Mouse (Mus musculus) hindbrain, embryonic 11.5 days (tissue): Measurements from ENCODE around the gene Tpr. TPM values are rescaled to one million over a fixed set of nuclear protein-coding genes. Genes with fewer than 3 reads are reported as not detected.

Experiments
- ATAC-seq: fragments of 200-750 bp; cut with Nextera tagmentation; 2 replicates; pipeline ENCODE4 v1.8.0; 2017; ENCODE audit warnings: mild to moderate bottlenecking, moderate TSS enrichment, moderate library complexity; ENCODE audit not compliant: low FRiP score
- DNase-seq: peaks from one replicate; pipeline ENCODE4 v3.0.0-alpha.2; 2015; ENCODE audit warnings: low spot score
- H3K27ac ChIP-seq: fragments of 300-500 bp; sonication (generic); 2 replicates; pipeline ENCODE4 v1.5.1; 2014; ENCODE audit warnings: mild to moderate bottlenecking, low read depth, low read length
- H3K27me3 ChIP-seq: fragments of 300-500 bp; sonication (generic); 2 replicates; pipeline ENCODE4 v1.6.1; 2014; ENCODE audit warnings: mild to moderate bottlenecking, low read length, moderate library complexity, mixed read lengths; ENCODE audit not compliant: control insufficient read depth, insufficient read depth
- H3K36me3 ChIP-seq: fragments of 300-500 bp; sonication (generic); 2 replicates; pipeline ENCODE4 v1.6.1; 2014; ENCODE audit warnings: mild to moderate bottlenecking, low read length, moderate library complexity, mixed read lengths; ENCODE audit not compliant: control insufficient read depth, insufficient read depth
- H3K4me1 ChIP-seq: fragments of 300-500 bp; sonication (generic); replicated peaks from 2 replicates; pipeline ENCODE4 v1.6.1; 2014; ENCODE audit warnings: low read length, mixed read lengths; ENCODE audit not compliant: control insufficient read depth, insufficient read depth
- H3K4me2 ChIP-seq: fragments of 300-500 bp; sonication (generic); replicated peaks from 2 replicates; pipeline ENCODE4 v1.6.1; 2014; ENCODE audit warnings: mild to moderate bottlenecking, low read depth, low read length
- H3K4me3 ChIP-seq: fragments of 300-500 bp; sonication (generic); 2 replicates; pipeline ENCODE4 v1.5.1; 2014; ENCODE audit warnings: low read depth, low read length
- H3K9ac ChIP-seq: fragments of 300-500 bp; sonication (generic); 2 replicates; pipeline ENCODE4 v1.6.1; 2014; ENCODE audit warnings: low read depth, low read length
- H3K9me3 ChIP-seq: fragments of 300-500 bp; sonication (generic); 2 replicates; pipeline ENCODE4 v1.6.1; 2016; ENCODE audit warnings: low read length; ENCODE audit not compliant: control insufficient read depth
- WGBS: fragments of 180-500 bp; shearing (Covaris S2); extraction: QIAGEN DNeasy Blood & Tissue Kit; methylation state at CpG from one replicate; pipeline ENCODE4 v1.1.7; 2014; 5-methylcytosine and 5-hydroxymethylcytosine counted together
- polyA plus RNA-seq: library from polyadenylated mRNA; unstranded; fragments of >200 nt; fragmentation: Nextera tagmentation; extraction: Ambion mirVana; gene quantifications from 2 replicates; pipeline ENCODE4 v1.2.1, GENCODE M21; 2014

Tpr gene
- polyA plus RNA-seq, 1 experiment from 2014 or later, result 199 TPM

- WGBS, result 87% methylated on average over 3 of the region's 3 CpGs
- H3K27me3 ChIP-seq, result no peaks in the 10 kb centered on the region
- no peaks in the 10 kb centered on the region for H3K9me3 ChIP-seq
- H3K4me3 ChIP-seq, result no peak within 1 kb of the TSS
- H3K4me1 ChIP-seq, result no peaks in the 10 kb centered on the region
- DNase-seq, result no peak
- no peaks in the 10 kb centered on the region for H3K36me3 ChIP-seq
- no peak within 1 kb of the TSS for H3K9ac ChIP-seq
- ATAC-seq, result no peak
- no peak within 1 kb of the TSS for H3K4me2 ChIP-seq
- H3K27ac ChIP-seq, result no peak within 1 kb of the TSS
These were observed 73.5 kb downstream of the Tpr start, which contains the start of gene Prg4 for GRCm38 (mm10) chr1:150466132-150466531. Prg4 (minus strand) TSS chr1:150466165.

GRCm38 (mm10) chr1:150469992-150470391 lies 77.4 kb downstream of the Tpr start:
- H3K9me3 ChIP-seq, result no peaks in the 10 kb centered on the region
- no peak overlapping the region for H3K4me3 ChIP-seq
- no peak for ATAC-seq
- no peak for DNase-seq
- no peaks in the 10 kb centered on the region for H3K4me1 ChIP-seq
- 91% methylated on average over 3 of the region's 3 CpGs for WGBS
- H3K36me3 ChIP-seq, result no peaks in the 10 kb centered on the region
- H3K27ac ChIP-seq, result no peak overlapping the region
- no peaks in the 10 kb centered on the region for H3K27me3 ChIP-seq
- H3K9ac ChIP-seq, result no peak overlapping the region
- H3K4me2 ChIP-seq, result no peak overlapping the region

- H3K9me3 ChIP-seq, result no peaks in the 10 kb centered on the region
- no peak overlapping the region for H3K4me3 ChIP-seq
- ATAC-seq (no peak), DNase-seq (no peak)
- no peak overlapping the region for H3K9ac ChIP-seq
- H3K36me3 ChIP-seq, result no peaks in the 10 kb centered on the region
- H3K4me1 ChIP-seq, result no peaks in the 10 kb centered on the region
- H3K4me2 ChIP-seq, result no peak overlapping the region
- WGBS, result 86% methylated on average over 7 of the region's 7 CpGs
- H3K27ac ChIP-seq, result no peak overlapping the region
- no peaks in the 10 kb centered on the region for H3K27me3 ChIP-seq
These were observed 79.9 kb downstream of the Tpr start for GRCm38 (mm10) chr1:150472525-150472924.

- no peak overlapping the region for H3K4me3 ChIP-seq
- 62% methylated on average over 5 of the region's 5 CpGs for WGBS
- no peaks in the 10 kb centered on the region for H3K9me3 ChIP-seq
- H3K4me1 ChIP-seq, result no peaks in the 10 kb centered on the region
- H3K9ac ChIP-seq, result no peak overlapping the region
- H3K27me3 ChIP-seq, result no peaks in the 10 kb centered on the region
- ATAC-seq (no peak), DNase-seq (peak; percentile 3)
- H3K27ac ChIP-seq, result no peak overlapping the region
- H3K4me2 ChIP-seq, result no peak overlapping the region
- no peaks in the 10 kb centered on the region for H3K36me3 ChIP-seq
These were observed 88.0 kb downstream of the Tpr start for GRCm38 (mm10) chr1:150480674-150481073.

GRCm38 (mm10) chr1:150489148-150489547 lies 96.5 kb downstream of the Tpr start:
- no peak overlapping the region for H3K27ac ChIP-seq
- H3K36me3 ChIP-seq, result no peaks in the 10 kb centered on the region
- no peaks in the 10 kb centered on the region for H3K9me3 ChIP-seq
- 96% methylated on average over 2 of the region's 2 CpGs for WGBS
- H3K4me1 ChIP-seq, result no peaks in the 10 kb centered on the region
- no peak for ATAC-seq
- H3K9ac ChIP-seq, result no peak overlapping the region
- H3K4me2 ChIP-seq, result no peak overlapping the region
- DNase-seq, result no peak
- no peaks in the 10 kb centered on the region for H3K27me3 ChIP-seq
- H3K4me3 ChIP-seq, result no peak overlapping the region

GRCm38 (mm10) chr1:150496626-150497302 lies 104.1 kb downstream of the Tpr start:
- H3K4me3 ChIP-seq, result no peak overlapping the region
- no peak overlapping the region for H3K27ac ChIP-seq
- peaks cover 3% of the 10 kb centered on the region; the same call in 1 of the 2 replicates for H3K9me3 ChIP-seq
- H3K9ac ChIP-seq, result no peak overlapping the region
- H3K36me3 ChIP-seq, result no peaks in the 10 kb centered on the region
- ATAC-seq, result no peak
- no peaks in the 10 kb centered on the region for H3K4me1 ChIP-seq
- 85% methylated on average over 6 of the region's 6 CpGs for WGBS
- no peak overlapping the region for H3K4me2 ChIP-seq
- H3K27me3 ChIP-seq, result no peaks in the 10 kb centered on the region
- no peak for DNase-seq

GRCm38 (mm10) chr1:150497690-150498089 lies 105.1 kb downstream of the Tpr start:
- Histone ChIP-seq H3K9ac (no peak overlapping the region), H3K9me3 (peaks cover 3% of the 10 kb centered on the region; the same call in 1 of the 2 replicates), H3K27me3 (no peaks in the 10 kb centered on the region), H3K36me3 (no peaks in the 10 kb centered on the region), H3K4me2 (no peak overlapping the region), H3K4me3 (no peak overlapping the region), H3K27ac (no peak overlapping the region), H3K4me1 (no peaks in the 10 kb centered on the region)
- no peak for ATAC-seq
- 72% methylated on average over 2 of the region's 2 CpGs for WGBS
- DNase-seq, result no peak

- no peak overlapping the region for H3K9ac ChIP-seq
- peaks cover 3% of the 10 kb centered on the region; the same call in 1 of the 2 replicates for H3K9me3 ChIP-seq
- ATAC-seq, result no peak
- WGBS, result 85% methylated on average over 2 of the region's 2 CpGs
- H3K27me3 ChIP-seq, result no peaks in the 10 kb centered on the region
- H3K4me2 ChIP-seq, result no peak overlapping the region
- H3K4me3 ChIP-seq, result no peak overlapping the region
- no peak for DNase-seq
- H3K27ac ChIP-seq, result no peak overlapping the region
- H3K36me3 ChIP-seq, result no peaks in the 10 kb centered on the region
- no peaks in the 10 kb centered on the region for H3K4me1 ChIP-seq
These were observed 105.5 kb downstream of the Tpr start for GRCm38 (mm10) chr1:150498177-150498576.
